Mouse (Mus musculus): ENCODE measurements at regions not wholly inside any gene's neighbourhood (a gene's known extent, or its start where the extent isn't known, plus 50 kb on each side); places are given as distances from the start of the nearest gene placed in this dataset.
A peak's percentile ranks its signal among the peaks of the same experiment; 100 is the strongest.

DNA sequence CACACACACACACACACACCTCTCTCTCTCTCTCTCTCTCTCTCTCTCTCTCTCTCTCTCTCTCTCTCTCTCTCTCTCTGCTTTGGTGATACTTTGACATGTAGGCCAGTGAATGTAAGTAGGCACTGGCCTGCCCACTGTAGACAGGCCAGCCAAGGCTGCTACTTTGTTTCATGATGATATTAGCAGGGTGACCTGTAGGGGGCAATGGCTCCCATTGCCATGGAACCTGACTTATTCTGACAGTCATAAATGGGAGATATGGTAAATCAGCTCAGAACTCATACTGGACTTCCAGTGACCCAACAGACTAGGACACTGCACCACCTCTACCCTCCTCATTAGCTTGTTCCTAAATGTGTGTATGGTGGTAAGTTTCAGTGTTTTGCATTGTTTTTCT lies 235.0 kb upstream of the Gm10192 start:
- Histone ChIP-seq H3K36me3 (replicated peaks; ENCODE audit: control insufficient read depth, insufficient read depth) (no peaks in the 10 kb centered on the region), H3K27me3 (ENCODE audit: control insufficient read depth, insufficient read depth, low read length) (no peaks in the 10 kb centered on the region), H3K4me1 (replicated peaks; ENCODE audit: control insufficient read depth, insufficient read depth, low read length) (peaks cover 7% of the 10 kb centered on the region; the same call in 1 of the 2 replicates), H3K4me2 (replicated peaks) (no peak overlapping the region), H3K27ac (0 out of 2 replicates have a peak overlapping the region, but pooled peaks have one; percentile 24), H3K9me3 (ENCODE audit: control insufficient read depth, low read length) (no peaks in the 10 kb centered on the region), H3K9ac (no peak overlapping the region), H3K4me3 (replicated peaks; ENCODE audit: low read length) (no peak overlapping the region)
- ATAC-seq (ENCODE audit: low FRiP score) (no peak), DNase-seq (ENCODE audit: low spot score) (no peak)

DNA sequence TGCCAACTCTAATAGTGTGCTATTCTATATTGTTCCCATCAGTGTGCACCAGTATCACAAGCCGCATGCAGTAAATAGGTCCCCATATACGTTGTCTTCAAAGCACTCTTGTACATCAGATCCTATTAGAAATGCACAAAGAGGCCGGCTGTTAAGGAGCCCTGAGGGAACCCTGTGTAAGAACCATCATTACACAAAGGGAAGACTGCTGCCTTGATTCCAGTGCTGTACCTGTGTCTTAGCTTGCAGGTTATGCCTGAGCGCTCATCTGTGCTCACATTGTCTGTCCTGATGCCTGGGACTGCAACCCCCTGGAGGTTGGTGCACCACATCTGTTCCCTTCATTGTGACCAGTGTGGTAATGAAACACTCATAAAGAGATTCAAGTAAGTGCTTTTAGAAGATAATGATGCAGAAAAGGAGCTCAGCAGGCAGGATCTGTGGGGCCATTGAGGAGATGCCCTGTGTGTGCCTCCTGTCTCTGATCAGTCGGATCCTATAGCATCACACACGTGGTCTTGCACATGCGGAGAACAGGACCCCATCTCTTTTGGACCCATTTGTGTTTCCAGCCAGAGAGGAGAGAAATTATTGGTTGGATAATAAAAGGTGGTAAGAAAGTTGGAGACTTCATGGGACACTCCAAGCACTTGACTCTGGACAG lies 225.8 kb upstream of the Gm10192 start:
- peak; percentile 66; the same call in 1 of the 2 replicates for ATAC-seq (ENCODE audit: low FRiP score)
- DNase-seq (ENCODE audit: low spot score) = no peak
- Histone ChIP-seq H3K4me2 (replicated peaks) (no peak overlapping the region), H3K27ac (no peak overlapping the region), H3K9me3 (ENCODE audit: control insufficient read depth, low read length) (no peaks in the 10 kb centered on the region), H3K4me3 (replicated peaks; ENCODE audit: low read length) (no peak overlapping the region), H3K4me1 (replicated peaks; ENCODE audit: control insufficient read depth, insufficient read depth, low read length) (no peaks in the 10 kb centered on the region), H3K9ac (no peak overlapping the region), H3K27me3 (ENCODE audit: control insufficient read depth, insufficient read depth, low read length) (no peaks in the 10 kb centered on the region), H3K36me3 (replicated peaks; ENCODE audit: control insufficient read depth, insufficient read depth) (no peaks in the 10 kb centered on the region)
- WGBS = 31% methylated on average over 7 of the region's 7 CpGs

DNA sequence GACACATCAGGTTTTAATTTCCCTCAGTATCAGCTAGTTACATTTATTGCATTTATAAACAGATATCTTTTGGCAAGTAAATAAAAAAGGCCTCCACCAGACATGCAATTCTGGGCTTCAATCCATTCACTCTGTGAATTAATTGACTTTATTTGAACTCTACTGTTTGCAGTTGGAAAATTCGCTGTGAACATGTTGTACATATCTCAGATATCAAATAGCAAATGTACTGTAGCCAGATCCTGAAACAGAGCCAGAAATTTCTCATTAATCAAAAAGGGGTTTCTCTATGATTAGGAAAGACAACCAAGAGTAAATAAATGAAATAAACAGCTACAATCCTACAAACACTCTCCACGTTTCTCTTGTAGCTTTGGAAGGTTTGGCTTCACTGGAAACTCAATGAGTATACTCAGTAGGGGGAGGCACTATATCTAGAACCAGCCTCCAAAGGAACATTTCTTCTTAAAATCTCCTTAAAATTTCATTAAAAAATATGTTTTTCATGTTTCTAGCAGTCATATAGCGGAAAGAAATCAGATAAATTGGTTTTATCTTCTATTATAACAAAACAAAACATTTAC lies 211.8 kb upstream of the Gm10192 start:
- no peak overlapping the region for H3K4me3 ChIP-seq (replicated peaks; ENCODE audit: low read length)
- no peak for DNase-seq (ENCODE audit: low spot score)

DNA sequence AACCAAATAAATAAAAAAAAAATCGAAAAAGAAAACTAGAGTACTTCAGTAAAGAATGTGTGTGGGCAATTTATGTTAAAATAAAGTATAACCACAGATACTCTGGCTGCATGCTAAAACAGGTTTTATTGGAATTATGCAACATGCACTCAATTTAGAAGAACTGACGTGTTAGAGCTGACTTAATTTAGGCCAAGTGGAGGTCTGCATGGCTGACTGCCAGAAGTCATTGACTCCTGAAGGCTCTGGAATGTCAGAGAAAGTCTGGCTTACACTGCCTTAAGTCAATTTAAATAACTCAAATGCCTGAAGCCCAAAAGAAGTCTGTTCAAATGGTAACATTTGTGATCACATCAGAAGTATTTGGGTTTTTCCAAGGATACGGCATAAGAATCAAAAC lies 198.1 kb upstream of the Gm10192 start:
- no peak for ATAC-seq (ENCODE audit: low FRiP score)
- Histone ChIP-seq H3K4me1 (replicated peaks; ENCODE audit: control insufficient read depth, insufficient read depth, low read length) (peaks cover 7% of the 10 kb centered on the region; the same call in 1 of the 2 replicates), H3K27ac (no peak overlapping the region), H3K4me2 (replicated peaks) (no peak overlapping the region), H3K9me3 (ENCODE audit: control insufficient read depth, low read length) (no peaks in the 10 kb centered on the region), H3K9ac (no peak overlapping the region), H3K4me3 (replicated peaks; ENCODE audit: low read length) (no peak overlapping the region), H3K36me3 (replicated peaks; ENCODE audit: control insufficient read depth, insufficient read depth) (no peaks in the 10 kb centered on the region), H3K27me3 (ENCODE audit: control insufficient read depth, insufficient read depth, low read length) (no peaks in the 10 kb centered on the region)
- WGBS = 69% methylated on average over 3 of the region's 3 CpGs
- peak; percentile 42 for DNase-seq (ENCODE audit: low spot score)

More for the DNA sequence above, 211.8 kb upstream of the Gm10192 start:
- Histone ChIP-seq H3K4me2 (replicated peaks) (no peak overlapping the region), H3K36me3 (replicated peaks; ENCODE audit: control insufficient read depth, insufficient read depth) (no peaks in the 10 kb centered on the region), H3K9ac (no peak overlapping the region), H3K9me3 (ENCODE audit: control insufficient read depth, low read length) (no peaks in the 10 kb centered on the region), H3K4me1 (replicated peaks; ENCODE audit: control insufficient read depth, insufficient read depth, low read length) (no peaks in the 10 kb centered on the region), H3K27ac (no peak overlapping the region), H3K27me3 (ENCODE audit: control insufficient read depth, insufficient read depth, low read length) (no peaks in the 10 kb centered on the region)
- ATAC-seq (ENCODE audit: low FRiP score) = no peak
- 88% methylated on average over 3 of the region's 3 CpGs for WGBS

DNA sequence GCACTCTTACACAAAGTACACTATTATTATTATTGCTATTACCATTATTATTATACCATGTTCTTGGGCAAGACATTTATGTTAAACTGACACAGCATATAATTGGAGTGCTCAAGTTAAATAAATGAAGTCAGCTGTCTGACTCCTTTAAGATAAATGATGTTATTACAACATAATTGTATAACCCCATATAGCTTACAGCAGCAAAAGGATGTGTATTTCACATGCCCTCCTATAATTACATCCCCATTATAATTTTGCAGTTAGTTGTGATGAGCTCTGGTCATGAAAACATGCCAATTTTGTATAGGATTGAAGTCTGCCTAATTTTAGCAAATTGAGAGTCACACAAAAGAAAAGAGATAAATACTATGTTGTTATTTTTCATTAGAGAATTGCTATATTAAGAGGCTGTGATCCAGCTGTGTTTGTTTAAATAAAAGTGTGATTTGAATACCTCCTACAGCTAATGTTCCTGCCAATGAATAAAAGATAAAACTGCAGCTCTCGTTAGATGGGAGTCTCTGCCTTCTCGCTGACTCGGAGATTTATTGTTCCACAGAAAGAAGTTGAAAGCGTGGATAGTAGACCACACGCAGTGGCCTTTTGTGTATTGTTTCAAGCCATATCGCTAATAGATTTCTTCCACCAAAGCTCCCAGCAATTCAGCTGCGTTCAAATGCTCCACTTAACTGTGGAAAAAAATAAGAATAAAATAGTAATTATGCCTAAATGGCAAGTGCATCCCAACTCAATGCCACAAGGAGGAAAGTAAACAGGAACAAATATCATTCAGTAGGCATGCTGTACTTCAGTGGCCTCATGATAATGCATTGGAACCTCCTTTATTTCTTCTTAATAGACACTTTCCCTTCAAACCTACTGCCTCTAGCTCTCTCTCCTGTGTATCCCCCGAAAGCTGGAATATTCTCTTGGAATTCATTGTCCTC lies 194.9 kb upstream of the Gm10192 start:
- Histone ChIP-seq H3K4me1 (replicated peaks; ENCODE audit: control insufficient read depth, insufficient read depth, low read length) (peaks cover 7% of the 10 kb centered on the region; the same call in 1 of the 2 replicates), H3K27me3 (ENCODE audit: control insufficient read depth, insufficient read depth, low read length) (no peaks in the 10 kb centered on the region), H3K9ac (no peak overlapping the region; the same call in 1 of the 2 replicates), H3K4me3 (replicated peaks; ENCODE audit: low read length) (no peak overlapping the region), H3K4me2 (replicated peaks) (no peak overlapping the region), H3K27ac (no peak overlapping the region), H3K9me3 (ENCODE audit: control insufficient read depth, low read length) (no peaks in the 10 kb centered on the region), H3K36me3 (replicated peaks; ENCODE audit: control insufficient read depth, insufficient read depth) (no peaks in the 10 kb centered on the region)
- 21% methylated on average over 8 of the region's 8 CpGs for WGBS
- ATAC-seq (ENCODE audit: low FRiP score) = 0 out of 2 replicates have a peak, but pooled peaks have one; percentile 17
- peak; percentile 25 for DNase-seq (ENCODE audit: low spot score)

DNA sequence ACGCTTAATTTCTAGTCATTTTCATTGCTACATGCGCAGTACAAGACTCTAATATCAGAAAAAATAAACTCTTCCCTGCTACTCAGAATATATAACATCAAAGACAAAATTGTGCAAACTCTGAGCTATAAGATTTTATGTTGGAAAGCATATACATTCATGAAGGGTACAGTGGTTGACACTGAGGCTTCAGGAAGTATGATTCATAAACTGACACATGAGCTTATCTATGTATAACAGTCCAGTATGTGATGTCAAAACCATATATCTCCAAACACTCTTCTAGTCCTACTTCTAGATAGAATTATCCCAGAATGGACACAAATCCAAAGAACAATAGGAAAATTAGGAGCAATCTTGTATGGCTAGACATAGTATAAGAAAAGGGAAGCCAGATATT lies 177.5 kb upstream of the Gm10192 start:
- H3K4me1 ChIP-seq (replicated peaks; ENCODE audit: control insufficient read depth, insufficient read depth, low read length) = no peaks in the 10 kb centered on the region
- H3K36me3 ChIP-seq (replicated peaks; ENCODE audit: control insufficient read depth, insufficient read depth) = no peaks in the 10 kb centered on the region
- no peak overlapping the region for H3K4me2 ChIP-seq (replicated peaks)
- DNase-seq (ENCODE audit: low spot score) = no peak
- no peak overlapping the region for H3K27ac ChIP-seq
- no peak overlapping the region for H3K9ac ChIP-seq
- H3K4me3 ChIP-seq (replicated peaks; ENCODE audit: low read length) = no peak overlapping the region
- no peaks in the 10 kb centered on the region for H3K9me3 ChIP-seq (ENCODE audit: control insufficient read depth, low read length)
- H3K27me3 ChIP-seq (ENCODE audit: control insufficient read depth, insufficient read depth, low read length) = no peaks in the 10 kb centered on the region
- ATAC-seq (ENCODE audit: low FRiP score) = no peak
- 91% methylated on average over 2 of the region's 2 CpGs for WGBS

DNA sequence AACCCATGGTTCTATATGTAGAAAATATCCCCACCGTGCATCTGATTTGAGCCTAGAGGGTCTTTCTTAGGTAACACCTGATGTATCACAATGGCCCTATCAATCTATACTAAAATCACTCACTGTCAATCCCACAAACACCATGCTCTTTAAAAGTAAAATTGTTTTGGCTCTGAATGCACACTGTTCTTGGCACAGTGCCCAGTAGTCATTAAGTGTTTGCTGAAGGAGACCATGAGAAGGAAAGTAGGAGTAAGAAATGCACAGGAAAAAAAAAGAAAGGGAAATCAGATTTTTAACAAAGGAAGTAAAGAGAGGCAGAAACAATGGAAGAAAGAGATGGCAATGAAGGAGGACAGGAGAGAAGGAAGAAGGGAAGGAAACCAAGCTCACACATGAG lies 175.0 kb upstream of the Gm10192 start:
- 66% methylated on average over 1 of the region's 1 CpGs for WGBS

DNA sequence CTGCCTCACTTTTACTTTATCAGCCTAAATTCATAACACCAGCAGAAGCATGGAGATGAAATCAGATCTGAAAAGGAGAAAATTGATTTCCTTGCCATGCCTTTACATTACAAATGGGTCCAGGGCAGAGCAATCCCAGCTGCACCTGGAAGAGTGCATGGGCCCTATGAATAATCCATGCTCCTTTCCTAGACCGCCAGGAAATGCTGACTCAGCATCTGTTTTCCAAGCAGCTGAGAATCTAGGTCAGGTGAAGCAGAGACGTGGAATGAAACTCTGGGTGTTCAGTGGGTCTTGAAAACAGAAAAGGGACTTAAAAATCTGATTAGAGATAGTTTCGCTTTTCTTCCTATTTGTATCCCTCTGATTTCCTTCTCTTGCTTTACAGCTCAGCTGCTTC lies 163.8 kb upstream of the Gm10192 start:
- WGBS = 65% methylated on average over 3 of the region's 3 CpGs
- Histone ChIP-seq H3K27me3 (ENCODE audit: control insufficient read depth, insufficient read depth, low read length) (no peaks in the 10 kb centered on the region), H3K4me1 (replicated peaks; ENCODE audit: control insufficient read depth, insufficient read depth, low read length) (no peaks in the 10 kb centered on the region), H3K9me3 (ENCODE audit: control insufficient read depth, low read length) (no peaks in the 10 kb centered on the region), H3K9ac (no peak overlapping the region), H3K27ac (no peak overlapping the region), H3K4me3 (replicated peaks; ENCODE audit: low read length) (no peak overlapping the region), H3K4me2 (replicated peaks) (no peak overlapping the region), H3K36me3 (replicated peaks; ENCODE audit: control insufficient read depth, insufficient read depth) (no peaks in the 10 kb centered on the region)
- DNase-seq (ENCODE audit: low spot score) = no peak
- no peak for ATAC-seq (ENCODE audit: low FRiP score)

More for the DNA sequence above, 175.0 kb upstream of the Gm10192 start:
- no peak overlapping the region for H3K4me2 ChIP-seq (replicated peaks)
- H3K27ac ChIP-seq = no peak overlapping the region
- no peaks in the 10 kb centered on the region for H3K36me3 ChIP-seq (replicated peaks; ENCODE audit: control insufficient read depth, insufficient read depth)
- no peak overlapping the region for H3K9ac ChIP-seq
- no peak for ATAC-seq (ENCODE audit: low FRiP score)
- DNase-seq (ENCODE audit: low spot score) = peak; percentile 35
- H3K27me3 ChIP-seq (ENCODE audit: control insufficient read depth, insufficient read depth, low read length) = no peaks in the 10 kb centered on the region
- H3K9me3 ChIP-seq (ENCODE audit: control insufficient read depth, low read length) = no peaks in the 10 kb centered on the region
- no peaks in the 10 kb centered on the region for H3K4me1 ChIP-seq (replicated peaks; ENCODE audit: control insufficient read depth, insufficient read depth, low read length)
- no peak overlapping the region for H3K4me3 ChIP-seq (replicated peaks; ENCODE audit: low read length)

DNA sequence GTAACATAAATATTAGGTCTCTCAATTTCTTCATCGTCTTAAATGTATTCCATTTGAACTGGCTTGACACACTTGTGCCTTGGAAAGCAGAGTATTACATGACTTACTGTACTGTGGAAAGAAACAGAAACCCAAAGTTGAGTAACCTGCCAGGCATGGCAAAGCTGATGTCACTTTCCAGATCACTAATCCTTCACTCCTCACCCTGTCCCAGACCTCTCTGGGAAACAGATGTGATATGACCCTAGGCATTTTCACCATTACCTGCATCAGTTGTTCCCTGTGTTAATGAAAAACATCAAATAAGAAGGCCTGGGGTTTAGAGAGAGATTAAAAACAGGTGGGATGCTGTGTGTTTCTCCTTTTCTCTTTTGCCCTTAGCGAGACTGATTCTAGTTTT lies 161.4 kb upstream of the Gm10192 start:
- Histone ChIP-seq H3K27ac (no peak overlapping the region), H3K27me3 (ENCODE audit: control insufficient read depth, insufficient read depth, low read length) (no peaks in the 10 kb centered on the region), H3K36me3 (replicated peaks; ENCODE audit: control insufficient read depth, insufficient read depth) (no peaks in the 10 kb centered on the region), H3K4me2 (replicated peaks) (no peak overlapping the region), H3K9me3 (ENCODE audit: control insufficient read depth, low read length) (no peaks in the 10 kb centered on the region), H3K4me3 (replicated peaks; ENCODE audit: low read length) (no peak overlapping the region), H3K9ac (no peak overlapping the region), H3K4me1 (replicated peaks; ENCODE audit: control insufficient read depth, insufficient read depth, low read length) (no peaks in the 10 kb centered on the region)
- no peak for ATAC-seq (ENCODE audit: low FRiP score)
- no peak for DNase-seq (ENCODE audit: low spot score)
- WGBS = 86% methylated on average over 2 of the region's 2 CpGs
